Mouse (Mus musculus) limb, embryonic 12.5 days (tissue): ENCODE measurements around the gene Naa40. TPM values are rescaled to one million over a fixed set of nuclear protein-coding genes. Genes with fewer than 3 reads are reported as not detected.

Experiments used
- ATAC-seq: fragments of 200-750 bp; cut with Nextera tagmentation; 2 replicates; pipeline ENCODE4 v1.8.0; 2017; ENCODE audit warnings: low read depth, moderate TSS enrichment; ENCODE audit not compliant: insufficient number of reproducible peaks, insufficient read depth, low FRiP score, low TSS enrichment
- H3K27ac ChIP-seq: fragments of 300-500 bp; sonication (generic); 2 replicates; pipeline ENCODE4 v1.5.1; 2016; ENCODE audit warnings: mild to moderate bottlenecking, moderate library complexity
- H3K27me3 ChIP-seq: fragments of 300-500 bp; sonication (generic); 2 replicates; pipeline ENCODE4 v1.6.1; 2016; ENCODE audit warnings: mild to moderate bottlenecking, moderate library complexity
- H3K36me3 ChIP-seq: fragments of 300-500 bp; sonication (generic); 2 replicates; pipeline ENCODE4 v1.6.1; 2016; ENCODE audit warnings: mild to moderate bottlenecking, moderate library complexity
- H3K4me1 ChIP-seq: fragments of 300-500 bp; sonication (generic); replicated peaks from 2 replicates; pipeline ENCODE4 v1.6.1; 2016
- H3K4me2 ChIP-seq: fragments of 300-500 bp; sonication (generic); 2 replicates; pipeline ENCODE4 v1.6.1; 2016; ENCODE audit warnings: mild to moderate bottlenecking, moderate library complexity
- H3K4me3 ChIP-seq: fragments of 300-500 bp; sonication (generic); replicated peaks from 2 replicates; pipeline ENCODE4 v1.5.1; 2016; ENCODE audit warnings: mild to moderate bottlenecking
- H3K9ac ChIP-seq: fragments of 300-500 bp; sonication (generic); replicated peaks from 2 replicates; pipeline ENCODE4 v1.6.1; 2016; ENCODE audit warnings: mild to moderate bottlenecking, moderate library complexity
- H3K9me3 ChIP-seq: fragments of 300-500 bp; sonication (generic); 2 replicates; pipeline ENCODE4 v1.6.1; 2016; ENCODE audit warnings: mild to moderate bottlenecking, moderate library complexity
- WGBS: fragments of 180-500 bp; shearing (Covaris S2); methylation state at CpG from one replicate; pipeline ENCODE4 v1.1.7; 2016; 5-methylcytosine and 5-hydroxymethylcytosine counted together
- polyA plus RNA-seq: library from polyadenylated mRNA; unstranded; fragments of >200 nt; fragmentation: Nextera tagmentation; extraction: Ambion mirVana; gene quantifications from 2 replicates; pipeline ENCODE4 v1.2.1, GENCODE M21; 2016

The Naa40 gene
- polyA plus RNA-seq, 1 experiment from 2014 or later: 73.1 TPM

GRCm38 (mm10) chr19:7195900-7196728 lies 44.9 kb downstream of the Naa40 start:
- H3K9ac ChIP-seq: no peak overlapping the region
- H3K27me3 ChIP-seq: peaks cover 16% of the 10 kb centered on the region
- ATAC-seq: peak; percentile 18; the same call in 1 of the 2 replicates
- peaks cover 43% of the 10 kb centered on the region for H3K4me1 ChIP-seq
- H3K4me3 ChIP-seq: no peak overlapping the region
- H3K27ac ChIP-seq: no peak overlapping the region
- peaks cover 43% of the 10 kb centered on the region for H3K36me3 ChIP-seq
- no peaks in the 10 kb centered on the region for H3K9me3 ChIP-seq
- 19% methylated on average over 33 of the region's 33 CpGs for WGBS
- H3K4me2 ChIP-seq: peak overlapping the region; percentile 15; the same call in 1 of the 2 replicates

GRCm38 (mm10) chr19:7192561-7192967 lies 48.4 kb downstream of the Naa40 start:
- ATAC-seq: no peak
- Histone ChIP-seq H3K4me1 (peaks cover 37% of the 10 kb centered on the region), H3K27me3 (peaks cover 42% of the 10 kb centered on the region), H3K9ac (no peak overlapping the region), H3K4me3 (no peak overlapping the region), H3K27ac (0 out of 2 replicates have a peak overlapping the region, but pooled peaks have one; percentile 17), H3K36me3 (peaks cover 7% of the 10 kb centered on the region), H3K4me2 (no peak overlapping the region), H3K9me3 (no peaks in the 10 kb centered on the region)
- 48% methylated on average over 2 of the region's 2 CpGs for WGBS

GRCm38 (mm10) chr19:7191639-7192038 lies 49.3 kb downstream of the Naa40 start:
- peaks cover 35% of the 10 kb centered on the region for H3K4me1 ChIP-seq
- H3K9me3 ChIP-seq: no peaks in the 10 kb centered on the region
- H3K4me2 ChIP-seq: no peak overlapping the region
- peaks cover 49% of the 10 kb centered on the region for H3K27me3 ChIP-seq
- no peak overlapping the region for H3K4me3 ChIP-seq
- no peak overlapping the region for H3K27ac ChIP-seq
- ATAC-seq: no peak
- no peak overlapping the region for H3K9ac ChIP-seq
- H3K36me3 ChIP-seq: no peaks in the 10 kb centered on the region
- WGBS: 50% methylated on average over 6 of the region's 6 CpGs

GRCm38 (mm10) chr19:7190986-7191385 lies 50.0 kb downstream of the Naa40 start:
- Histone ChIP-seq H3K9ac (no peak overlapping the region), H3K4me2 (no peak overlapping the region), H3K4me1 (peaks cover 35% of the 10 kb centered on the region), H3K27ac (no peak overlapping the region), H3K36me3 (no peaks in the 10 kb centered on the region), H3K4me3 (no peak overlapping the region), H3K27me3 (peaks cover 54% of the 10 kb centered on the region), H3K9me3 (no peaks in the 10 kb centered on the region)
- no peak for ATAC-seq
- 58% methylated on average over 5 of the region's 5 CpGs for WGBS

- H3K27ac ChIP-seq: no peak overlapping the region
- WGBS: 78% methylated on average over 4 of the region's 4 CpGs
- no peaks in the 10 kb centered on the region for H3K9me3 ChIP-seq
- ATAC-seq: no peak
- no peak overlapping the region for H3K9ac ChIP-seq
- H3K36me3 ChIP-seq: no peaks in the 10 kb centered on the region
- peaks cover 71% of the 10 kb centered on the region for H3K27me3 ChIP-seq
- H3K4me2 ChIP-seq: no peak overlapping the region
- peaks cover 38% of the 10 kb centered on the region for H3K4me1 ChIP-seq
- H3K4me3 ChIP-seq: no peak overlapping the region
Observed at GRCm38 (mm10) chr19:7189026-7189425, 52.0 kb downstream of the Naa40 start.

GRCm38 (mm10) chr19:7187157-7187556 lies 53.8 kb downstream of the Naa40 start:
- H3K9me3 ChIP-seq: no peaks in the 10 kb centered on the region
- peaks cover 50% of the 10 kb centered on the region for H3K4me1 ChIP-seq
- H3K9ac ChIP-seq: no peak overlapping the region
- no peak for ATAC-seq
- H3K27me3 ChIP-seq: peaks cover 84% of the 10 kb centered on the region
- no peak overlapping the region for H3K27ac ChIP-seq
- H3K4me3 ChIP-seq: no peak overlapping the region
- 47% methylated on average over 5 of the region's 5 CpGs for WGBS
- H3K4me2 ChIP-seq: no peak overlapping the region
- no peaks in the 10 kb centered on the region for H3K36me3 ChIP-seq

GRCm38 (mm10) chr19:7185715-7186291 lies 55.2 kb downstream of the Naa40 start:
- no peaks in the 10 kb centered on the region for H3K36me3 ChIP-seq
- H3K27me3 ChIP-seq: peaks cover 84% of the 10 kb centered on the region
- no peak overlapping the region; the same call in 1 of the 2 replicates for H3K4me3 ChIP-seq
- peaks cover 55% of the 10 kb centered on the region for H3K4me1 ChIP-seq
- H3K9ac ChIP-seq: no peak overlapping the region; the same call in 1 of the 2 replicates
- peak overlapping the region; percentile 34 for H3K4me2 ChIP-seq
- 2% methylated on average over 18 of the region's 18 CpGs for WGBS
- ATAC-seq: no peak
- no peaks in the 10 kb centered on the region for H3K9me3 ChIP-seq
- no peak overlapping the region for H3K27ac ChIP-seq

- no peak for ATAC-seq
- no peaks in the 10 kb centered on the region for H3K36me3 ChIP-seq
- peaks cover 90% of the 10 kb centered on the region for H3K27me3 ChIP-seq
- H3K27ac ChIP-seq: no peak overlapping the region
- peaks cover 55% of the 10 kb centered on the region for H3K4me1 ChIP-seq
- no peak overlapping the region for H3K4me2 ChIP-seq
- WGBS: 45% methylated on average over 4 of the region's 4 CpGs
- H3K9ac ChIP-seq: 0 out of 2 replicates have a peak overlapping the region, but pooled peaks have one; percentile 6
- no peaks in the 10 kb centered on the region for H3K9me3 ChIP-seq
- H3K4me3 ChIP-seq: no peak overlapping the region
Observed at GRCm38 (mm10) chr19:7185059-7185458, 55.9 kb downstream of the Naa40 start.

- Histone ChIP-seq H3K27me3 (peaks cover 92% of the 10 kb centered on the region), H3K4me1 (peaks cover 64% of the 10 kb centered on the region)
Observed at GRCm38 (mm10) chr19:7183419-7183818, 57.6 kb downstream of the Naa40 start.

GRCm38 (mm10) chr19:7182273-7182949 lies 58.6 kb downstream of the Naa40 start:
- WGBS: 2% methylated on average over 23 of the region's 23 CpGs
- Histone ChIP-seq H3K9ac (no peak overlapping the region; the same call in 1 of the 2 replicates), H3K4me1 (peaks cover 69% of the 10 kb centered on the region), H3K4me2 (peak overlapping the region; percentile 49), H3K9me3 (no peaks in the 10 kb centered on the region), H3K27ac (peak overlapping the region; percentile 50; the same call in 1 of the 2 replicates), H3K4me3 (no peak overlapping the region), H3K27me3 (peaks cover 92% of the 10 kb centered on the region), H3K36me3 (no peaks in the 10 kb centered on the region)
- ATAC-seq: peak; percentile 59

More at GRCm38 (mm10) chr19:7183419-7183818, 57.6 kb downstream of the Naa40 start:
- Histone ChIP-seq H3K9ac (no peak overlapping the region), H3K4me3 (no peak overlapping the region), H3K4me2 (no peak overlapping the region), H3K27ac (0 out of 2 replicates have a peak overlapping the region, but pooled peaks have one; percentile 17), H3K9me3 (no peaks in the 10 kb centered on the region), H3K36me3 (no peaks in the 10 kb centered on the region)
- no peak for ATAC-seq
- WGBS: 28% methylated on average over 11 of the region's 11 CpGs

GRCm38 (mm10) chr19:7181496-7181895 lies 59.5 kb downstream of the Naa40 start:
- Histone ChIP-seq H3K4me1 (peaks cover 64% of the 10 kb centered on the region), H3K9me3 (no peaks in the 10 kb centered on the region), H3K4me3 (no peak overlapping the region), H3K4me2 (no peak overlapping the region), H3K27ac (no peak overlapping the region), H3K36me3 (no peaks in the 10 kb centered on the region), H3K27me3 (peaks cover 90% of the 10 kb centered on the region), H3K9ac (no peak overlapping the region)
- no peak for ATAC-seq
- WGBS: 57% methylated on average over 7 of the region's 7 CpGs
